Mouse (Mus musculus): ENCODE measurements at regions not wholly inside any gene's neighbourhood (a gene's known extent, or its start where the extent isn't known, plus 50 kb on each side); places are given as distances from the start of the nearest gene placed in this dataset.

DNA sequence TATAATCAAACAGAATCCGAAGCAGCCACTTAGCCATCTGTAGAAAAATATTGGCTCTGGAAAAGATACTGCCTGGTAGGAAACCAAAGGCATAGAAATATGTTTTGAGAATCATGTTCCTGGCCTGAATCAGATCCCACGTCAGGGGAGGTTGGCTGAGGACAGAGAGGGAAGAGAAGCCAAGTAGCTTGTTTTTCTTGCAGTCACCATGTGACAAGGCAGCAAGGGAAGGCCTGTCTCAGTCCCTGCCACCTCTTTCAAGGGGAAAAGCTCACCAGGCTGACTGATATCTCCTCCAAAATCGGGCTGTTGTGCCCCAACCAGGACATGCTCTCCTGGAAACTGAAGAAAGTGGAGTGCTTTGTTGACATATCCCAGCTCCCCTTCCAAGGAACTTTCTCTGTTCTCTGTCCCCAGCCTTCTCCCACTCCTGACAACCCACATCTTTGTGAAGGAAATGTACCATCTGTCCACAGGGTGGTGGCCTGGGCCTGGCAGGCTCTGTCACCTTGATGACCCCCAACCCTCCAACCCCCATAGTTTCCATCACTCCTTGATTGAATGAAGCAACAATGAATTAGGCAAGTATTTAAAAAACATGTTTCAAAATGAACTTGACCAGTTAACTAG, 104.3 kb upstream of the Foxn2 start:
- no peak for DNase-seq (ENCODE audit: low spot score in 2 of 2)

DNA sequence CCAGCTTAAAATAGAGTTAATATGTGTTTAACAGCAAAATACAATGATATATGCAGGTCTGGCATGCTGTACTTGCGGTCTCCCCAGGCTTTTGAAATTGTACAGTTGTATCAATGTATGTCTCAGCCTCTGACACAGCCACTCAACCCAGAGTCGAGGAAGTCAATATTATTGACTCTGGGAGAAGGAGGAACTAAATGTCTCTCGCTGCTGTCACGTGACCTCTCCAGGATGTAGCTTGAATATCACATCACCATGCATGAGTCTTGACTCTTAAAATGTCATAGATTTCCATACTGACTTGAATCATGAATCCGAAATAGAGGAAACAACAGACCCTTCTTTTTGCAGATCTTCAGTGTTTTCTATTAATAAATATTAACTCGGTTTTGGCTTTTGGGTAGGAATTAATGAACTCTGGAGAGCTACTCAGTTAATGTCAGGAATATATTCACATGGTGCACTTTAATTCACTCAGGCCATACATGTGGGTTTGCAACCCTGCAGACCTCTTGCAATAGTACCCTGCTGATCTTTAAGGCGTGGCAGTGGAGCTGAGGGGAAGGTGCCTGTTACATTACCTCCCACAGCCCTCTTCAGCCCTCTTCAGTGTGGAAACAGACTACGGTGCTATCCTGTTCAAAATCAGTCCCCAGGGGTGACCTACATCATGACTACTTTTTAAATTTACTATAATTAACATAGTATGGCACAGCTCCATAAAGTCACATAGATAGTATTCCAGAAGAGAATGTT, 102.7 kb upstream of the Foxn2 start:
- DNase-seq (ENCODE audit: low spot score in 2 of 2) = no peak

DNA sequence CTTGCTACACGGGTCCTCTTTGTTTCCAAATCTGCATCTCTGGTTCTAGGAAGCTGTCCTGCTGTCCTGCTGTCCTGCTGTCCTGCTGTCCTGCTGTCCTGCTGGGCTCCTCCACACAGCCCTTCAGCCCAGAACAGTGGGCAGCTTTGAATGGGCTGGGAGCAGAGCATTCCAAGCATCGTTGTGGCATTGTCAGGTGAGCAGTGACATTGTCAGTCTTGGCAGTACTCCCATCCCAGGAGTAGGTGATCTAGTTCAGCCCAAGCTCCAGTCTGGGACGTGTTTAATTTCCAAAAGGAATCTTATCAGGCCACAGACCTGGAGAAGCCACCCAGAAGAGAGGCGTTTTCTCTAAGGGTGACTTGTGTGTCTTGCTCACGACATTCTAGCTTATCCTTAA, 99.4 kb upstream of the Foxn2 start:
- no peak for DNase-seq (ENCODE audit: low spot score in 2 of 2)

DNA sequence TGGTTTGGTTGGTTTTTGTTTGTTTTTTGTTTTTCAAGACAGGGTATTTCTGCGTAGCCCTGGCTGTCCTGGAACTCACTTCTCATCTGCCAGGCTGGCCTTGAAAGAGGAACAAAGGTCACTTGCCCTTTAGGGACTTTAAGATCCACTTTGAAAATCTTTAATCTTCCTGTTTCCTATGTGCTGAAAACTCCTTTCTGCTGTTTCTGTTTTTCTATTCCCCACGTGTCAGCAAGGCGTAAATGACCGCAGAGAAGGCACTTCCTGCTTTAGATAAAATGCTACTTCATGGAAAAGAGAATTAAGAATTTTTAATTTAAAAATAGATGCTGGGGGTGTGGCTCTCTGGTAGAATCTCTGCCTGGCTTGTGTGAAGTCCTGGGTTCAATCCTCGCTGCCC, 98.9 kb upstream of the Foxn2 start:
- DNase-seq (ENCODE audit: low spot score in 2 of 2) = no peak

DNA sequence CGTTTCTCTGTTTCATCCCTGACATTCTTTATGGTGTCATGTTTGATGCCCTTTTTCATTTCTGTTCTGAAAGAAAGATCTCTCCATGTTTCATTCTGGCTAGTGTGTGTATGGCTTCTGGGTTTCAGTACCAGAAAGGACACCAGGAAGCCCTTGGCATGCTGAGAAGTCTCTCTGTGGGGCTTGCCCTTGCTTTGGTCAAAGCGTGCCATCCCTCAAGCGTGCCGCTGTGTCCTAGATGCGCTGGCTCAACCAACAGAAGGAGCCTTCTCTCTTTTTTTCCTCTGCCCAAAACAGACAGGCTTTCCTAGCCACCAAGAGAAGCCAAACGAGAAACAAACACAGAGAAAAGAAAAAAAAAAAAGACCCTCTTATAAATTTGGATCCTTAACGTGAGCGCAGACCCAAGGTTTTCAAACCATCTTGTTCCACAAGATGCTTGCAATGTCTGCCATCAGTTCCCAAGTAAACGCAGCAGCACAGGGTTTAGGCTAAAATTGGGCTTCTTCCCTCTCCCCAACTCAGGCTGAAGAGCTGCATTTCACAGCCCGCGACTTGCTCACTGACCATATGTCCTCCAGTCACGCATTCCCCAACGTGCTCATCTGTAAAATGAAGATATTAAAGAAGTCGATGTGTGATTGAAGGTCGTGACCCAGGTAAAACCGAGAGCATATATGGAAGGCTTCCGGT, 97.3 kb upstream of the Foxn2 start:
- DNase-seq (ENCODE audit: low spot score in 2 of 2) = no peak

DNA sequence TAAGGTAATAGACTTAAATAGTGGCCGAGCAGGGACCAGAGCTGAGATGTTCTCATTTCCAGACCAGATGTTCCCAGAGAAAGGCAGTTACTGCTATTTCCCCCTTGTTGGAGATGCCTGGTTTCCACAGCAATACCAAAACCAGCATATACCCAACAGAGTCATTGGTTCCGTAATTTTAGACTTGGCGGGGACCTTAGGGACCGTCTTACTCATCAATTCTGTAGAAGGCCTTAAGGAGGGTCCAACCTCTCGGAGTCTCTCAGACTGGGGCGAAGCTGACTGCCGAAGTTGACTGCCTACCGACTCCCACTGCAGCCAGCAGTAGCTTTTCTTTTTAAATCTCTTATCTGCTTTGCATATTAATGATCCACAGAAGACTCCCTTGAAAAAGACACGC, 95.1 kb upstream of the Foxn2 start:
- DNase-seq (ENCODE audit: low spot score in 2 of 2) = no peak

DNA sequence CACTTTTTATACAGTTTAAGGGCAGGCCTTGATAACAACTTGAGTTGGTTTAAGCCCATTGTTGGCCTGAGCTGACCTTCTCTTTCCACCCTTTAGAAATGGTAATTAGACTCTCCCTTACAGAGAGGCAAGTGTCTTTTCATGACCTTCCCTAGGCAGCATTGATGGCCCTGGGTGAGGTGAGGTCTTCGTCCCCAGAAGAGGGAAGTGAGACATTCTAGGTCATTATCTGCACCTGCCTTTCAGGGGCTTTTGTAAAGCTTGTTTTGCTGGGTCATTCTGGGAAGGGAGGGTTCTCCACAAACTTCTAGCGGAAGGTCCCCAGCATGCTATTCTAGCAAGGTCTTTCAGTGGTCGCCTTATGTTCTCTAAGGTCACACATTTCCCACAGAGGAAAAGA, 93.6 kb upstream of the Foxn2 start:
- DNase-seq (ENCODE audit: low spot score in 2 of 2) = no peak

DNA sequence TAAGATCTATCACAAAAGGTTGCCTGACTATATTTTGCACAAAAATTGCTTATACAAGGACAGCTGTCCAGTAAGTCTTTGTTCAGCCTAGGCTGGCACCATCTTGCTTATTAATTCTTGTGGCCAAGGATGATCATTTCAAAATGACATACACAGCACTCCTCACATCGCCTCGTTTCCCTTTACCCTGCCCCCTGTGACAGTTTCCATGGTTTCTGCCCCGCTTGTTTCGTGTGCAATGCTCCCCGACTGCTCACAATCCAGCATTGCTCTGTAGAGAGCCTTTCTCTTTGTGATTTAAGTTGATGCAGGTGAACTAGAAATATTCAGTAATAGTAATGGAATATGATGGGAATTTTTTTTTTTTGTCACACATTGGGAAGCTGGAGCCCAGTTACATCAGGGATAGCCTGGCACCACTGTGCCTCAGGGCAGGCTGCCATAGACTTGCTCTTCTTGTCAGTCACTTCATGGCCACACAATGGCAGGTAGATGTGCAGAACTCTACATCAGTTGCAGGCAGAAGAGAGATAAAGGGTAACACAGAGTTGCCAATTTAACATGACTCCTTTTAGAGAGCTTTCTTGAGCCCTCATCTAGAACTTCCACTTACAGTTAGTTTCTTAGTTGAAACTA, 90.6 kb upstream of the Foxn2 start:
- DNase-seq (ENCODE audit: low spot score in 2 of 2) = no peak

DNA sequence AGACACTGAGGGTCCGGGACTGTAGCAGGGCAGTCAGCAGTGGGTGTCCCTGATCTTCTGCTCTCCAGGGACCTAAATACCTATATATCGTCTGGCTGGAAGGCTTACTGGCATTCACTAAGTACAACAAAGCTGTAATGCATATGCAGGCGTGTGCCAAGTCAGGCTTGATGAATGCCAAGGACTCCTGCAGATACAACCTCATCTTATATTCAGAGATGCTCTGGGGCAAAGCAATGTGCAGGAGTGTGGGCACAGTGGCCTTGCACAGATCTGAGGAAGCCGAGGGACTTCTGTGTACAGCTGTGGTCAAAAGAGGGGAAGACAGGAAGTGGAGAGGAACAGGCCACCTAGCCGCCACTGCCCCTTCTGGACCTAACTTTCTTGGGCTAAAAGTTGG, 89.5 kb upstream of the Foxn2 start:
- DNase-seq (ENCODE audit: low spot score in 2 of 2) = no peak

DNA sequence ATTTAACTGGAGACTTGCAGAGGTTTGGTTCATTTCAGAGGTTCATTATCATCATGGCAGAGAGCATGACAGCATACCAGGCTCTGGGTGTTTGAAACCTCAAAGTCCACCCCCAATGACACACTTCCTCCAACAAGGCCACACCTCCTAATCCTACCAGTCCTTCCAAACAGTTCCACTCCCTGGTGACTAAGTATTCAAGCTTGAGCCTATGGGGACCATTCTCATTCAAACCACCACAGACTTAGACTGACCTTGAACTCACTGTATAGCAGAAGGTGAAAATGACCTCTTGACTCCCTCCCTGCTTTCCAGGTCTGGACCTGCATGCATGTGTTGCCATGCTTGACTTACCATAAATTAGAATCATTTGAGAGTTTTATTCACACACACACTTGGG, 87.6 kb upstream of the Foxn2 start:
- no peak for DNase-seq (ENCODE audit: low spot score in 2 of 2)

DNA sequence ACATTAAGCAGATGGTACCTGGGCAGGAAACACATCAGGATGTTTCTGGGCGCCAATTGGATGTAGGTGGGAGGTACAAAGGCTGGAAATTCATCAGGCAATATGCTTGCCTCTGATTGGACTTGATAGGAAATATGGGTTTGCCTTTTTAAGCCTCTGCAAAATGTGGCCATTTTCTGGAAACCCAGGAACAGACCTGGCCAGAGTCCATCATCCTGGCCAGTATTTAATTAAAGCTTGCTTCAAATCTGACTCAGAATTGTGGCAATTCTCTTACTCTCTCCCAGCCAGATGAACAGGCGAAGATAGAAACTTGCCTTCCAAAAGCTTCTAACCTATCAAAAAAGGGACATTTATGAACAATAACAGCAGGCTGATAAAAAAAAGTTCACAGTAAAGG, 79.3 kb upstream of the Foxn2 start:
- no peak for DNase-seq (ENCODE audit: low spot score in 2 of 2)

DNA sequence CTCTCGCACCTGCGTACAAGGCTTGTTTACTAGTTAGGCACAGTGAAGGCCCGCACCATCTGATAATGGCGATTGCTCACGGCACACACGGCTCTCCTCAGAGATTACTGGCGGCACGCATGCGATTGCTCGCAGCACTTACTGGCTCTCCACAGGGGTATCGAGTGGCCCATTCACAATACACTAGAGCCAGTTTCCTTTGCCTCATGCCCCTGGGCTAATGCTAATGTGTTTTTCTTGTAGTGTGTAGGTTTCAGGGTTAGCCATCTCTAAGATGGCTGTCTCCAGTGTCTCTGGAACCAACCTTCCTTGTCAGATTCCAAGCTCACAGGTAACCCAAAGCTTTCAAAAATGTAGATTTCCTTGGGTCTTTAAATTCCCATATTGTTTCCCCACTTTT, 78.1 kb upstream of the Foxn2 start:
- DNase-seq (ENCODE audit: low spot score in 2 of 2) = no peak

DNA sequence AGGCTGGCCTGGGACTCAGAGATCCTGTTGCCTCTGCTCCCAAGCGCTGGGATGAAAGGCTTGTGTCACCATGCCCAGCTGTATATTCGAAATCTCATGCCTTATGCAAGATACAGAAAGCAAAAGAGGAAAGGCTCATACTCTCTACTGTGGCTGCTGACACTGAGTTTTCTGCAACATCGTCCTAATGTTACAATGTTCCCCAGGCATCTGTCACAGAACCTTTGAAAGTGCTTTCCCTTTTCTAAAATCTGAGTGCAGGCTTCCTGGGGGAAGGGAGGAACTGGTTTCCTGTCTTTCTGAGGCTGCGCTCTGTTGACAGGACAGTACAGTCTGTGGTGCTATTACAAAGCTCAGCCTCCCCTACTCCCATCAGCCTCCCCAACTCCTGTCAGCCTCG, 72.6 kb upstream of the Foxn2 start:
- DNase-seq (ENCODE audit: low spot score in 2 of 2) = no peak

DNA sequence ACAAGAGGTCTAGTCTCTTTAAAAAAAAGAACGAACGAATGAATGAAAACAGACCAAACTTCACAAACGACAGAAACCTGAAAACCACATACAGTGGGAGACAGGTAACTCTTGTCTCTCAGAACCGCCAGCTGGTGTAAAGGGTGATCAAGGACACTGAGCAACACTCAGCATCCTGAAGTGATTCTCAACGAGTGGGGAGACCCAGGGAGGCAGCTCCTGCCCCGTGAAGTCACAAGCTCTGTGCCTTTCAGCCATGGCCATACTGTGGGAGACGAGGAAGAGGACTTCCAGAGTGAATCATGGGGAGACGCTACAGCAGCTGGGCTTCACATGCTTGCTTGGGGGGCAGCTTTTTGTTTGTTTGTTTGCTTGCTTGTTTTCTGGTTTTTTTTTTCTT, 70.5 kb upstream of the Foxn2 start:
- no peak for DNase-seq (ENCODE audit: low spot score in 2 of 2)

DNA sequence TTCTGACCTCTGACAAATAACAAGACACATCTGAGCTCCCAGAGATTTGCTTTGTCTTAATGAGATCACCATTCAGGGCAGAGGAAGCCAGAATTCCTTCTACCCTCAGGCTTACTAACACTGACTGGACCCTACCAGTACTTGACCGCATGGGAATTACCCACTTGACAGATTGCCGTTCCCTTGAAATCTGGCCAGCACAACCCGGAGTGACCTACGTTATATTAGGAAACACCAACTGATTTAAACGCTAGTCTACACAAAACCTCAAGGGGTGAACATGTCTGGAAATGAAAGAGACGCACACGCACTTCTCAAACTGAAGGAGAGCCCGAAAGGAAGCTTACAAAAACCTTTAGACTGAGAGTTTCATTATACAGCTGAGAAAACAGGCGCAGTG, 69.8 kb upstream of the Foxn2 start:
- DNase-seq (ENCODE audit: low spot score in 2 of 2) = peak in 1 of 2 experiments; percentile 5

DNA sequence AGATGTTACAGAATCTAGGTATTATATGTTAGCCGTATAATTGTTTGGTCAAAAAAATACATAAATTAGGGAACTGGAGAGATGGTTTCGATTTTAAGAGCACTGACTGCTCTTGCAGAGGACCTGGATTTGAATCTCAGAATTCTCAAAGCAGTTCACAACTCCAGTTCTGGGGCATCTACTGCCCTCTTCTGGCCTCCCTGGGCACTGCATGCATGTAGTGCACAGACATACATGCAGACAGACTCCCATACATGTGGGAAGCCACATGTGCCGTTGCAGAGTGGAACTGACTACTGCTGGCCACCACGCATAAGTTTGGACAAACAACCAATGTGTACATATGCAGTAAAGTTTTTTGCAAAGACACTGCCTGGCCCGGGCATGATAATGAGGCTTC, 62.0 kb upstream of the Foxn2 start:
- DNase-seq (ENCODE audit: low spot score in 2 of 2) = no peak

DNA sequence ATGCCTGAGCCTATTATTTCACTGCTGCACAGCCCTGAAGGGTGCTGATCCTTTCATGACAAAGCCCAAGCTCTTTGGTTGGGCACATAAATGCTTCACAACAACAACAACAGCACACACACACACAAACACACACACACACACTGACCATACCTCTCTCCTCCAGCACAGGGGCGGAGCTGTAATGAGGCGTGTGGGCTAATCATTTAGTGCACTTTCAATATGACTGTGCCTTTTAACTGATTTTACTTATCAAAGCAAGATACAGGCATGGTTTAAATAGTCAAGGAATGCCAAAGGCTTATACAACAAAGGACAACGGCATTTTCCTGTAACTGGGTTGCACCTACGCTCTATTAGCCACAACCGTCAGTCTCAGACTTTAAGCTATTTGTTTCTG, 61.1 kb upstream of the Foxn2 start:
- no peak for DNase-seq (ENCODE audit: low spot score in 2 of 2)

DNA sequence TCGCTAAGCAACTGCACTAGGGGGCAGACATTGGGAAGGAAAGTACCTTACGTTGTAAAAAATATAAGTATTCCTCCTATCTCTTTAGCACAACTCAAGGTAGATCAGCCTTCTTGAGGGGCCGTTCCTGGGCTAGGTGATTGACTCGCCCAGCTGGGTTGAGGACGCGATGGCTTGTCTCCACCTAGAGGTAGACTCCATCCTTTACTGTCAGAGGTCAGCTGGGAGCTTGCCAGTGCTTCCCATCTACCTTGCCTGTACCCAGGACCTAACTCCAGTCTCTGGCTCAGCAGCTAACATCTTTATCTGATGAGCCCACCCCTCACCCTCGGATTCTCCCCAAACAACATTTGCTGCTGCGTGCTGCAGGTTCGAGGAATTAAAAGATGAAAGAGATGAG, 59.4 kb upstream of the Foxn2 start:
- DNase-seq (ENCODE audit: low spot score in 2 of 2) = no peak

DNA sequence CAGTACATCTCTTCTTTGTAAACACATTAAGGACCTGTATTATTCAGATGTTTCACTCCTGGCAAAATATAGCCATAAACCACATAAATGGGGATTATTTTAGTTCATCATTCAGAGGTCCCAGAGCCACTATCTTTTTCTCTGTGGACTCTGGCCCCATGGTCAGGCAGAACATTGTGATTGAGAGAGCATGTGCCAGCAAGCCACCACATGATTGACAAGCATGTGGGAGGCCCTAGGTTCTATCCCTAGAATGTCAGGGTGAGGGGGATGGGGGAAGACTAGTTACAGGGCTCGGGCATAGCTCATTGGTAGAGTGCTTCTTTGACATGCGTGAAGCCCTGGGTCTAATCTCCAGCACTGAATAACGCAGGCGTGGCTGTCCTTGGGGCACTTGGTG, 57.1 kb upstream of the Foxn2 start:
- DNase-seq (ENCODE audit: low spot score in 2 of 2) = no peak

DNA sequence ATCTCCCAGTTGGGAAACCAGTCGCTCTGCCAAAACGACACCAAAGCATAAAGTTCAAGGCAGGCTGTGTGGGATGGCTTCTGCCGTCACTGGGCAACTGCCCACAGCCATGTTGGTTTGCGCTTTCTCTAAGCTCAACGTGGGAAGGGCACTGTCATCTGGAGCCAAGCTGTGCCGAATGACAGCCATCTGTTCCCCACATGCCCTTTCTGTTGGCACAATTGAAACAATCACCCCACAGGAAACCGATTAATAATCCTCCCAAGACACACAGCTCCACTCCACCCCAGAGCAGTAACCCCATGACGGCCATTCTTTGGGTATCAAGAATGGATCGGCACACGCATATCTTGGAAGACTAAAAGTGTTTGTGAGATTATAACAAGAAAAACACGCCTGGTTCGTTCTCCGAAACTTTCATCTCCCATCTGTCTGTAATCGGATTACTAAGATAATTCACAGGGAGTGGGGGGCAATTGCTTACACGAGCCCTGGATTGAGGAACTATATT, 52.0 kb upstream of the Foxn2 start:
- DNase-seq (ENCODE audit: low spot score in 2 of 2) = no peak

DNA sequence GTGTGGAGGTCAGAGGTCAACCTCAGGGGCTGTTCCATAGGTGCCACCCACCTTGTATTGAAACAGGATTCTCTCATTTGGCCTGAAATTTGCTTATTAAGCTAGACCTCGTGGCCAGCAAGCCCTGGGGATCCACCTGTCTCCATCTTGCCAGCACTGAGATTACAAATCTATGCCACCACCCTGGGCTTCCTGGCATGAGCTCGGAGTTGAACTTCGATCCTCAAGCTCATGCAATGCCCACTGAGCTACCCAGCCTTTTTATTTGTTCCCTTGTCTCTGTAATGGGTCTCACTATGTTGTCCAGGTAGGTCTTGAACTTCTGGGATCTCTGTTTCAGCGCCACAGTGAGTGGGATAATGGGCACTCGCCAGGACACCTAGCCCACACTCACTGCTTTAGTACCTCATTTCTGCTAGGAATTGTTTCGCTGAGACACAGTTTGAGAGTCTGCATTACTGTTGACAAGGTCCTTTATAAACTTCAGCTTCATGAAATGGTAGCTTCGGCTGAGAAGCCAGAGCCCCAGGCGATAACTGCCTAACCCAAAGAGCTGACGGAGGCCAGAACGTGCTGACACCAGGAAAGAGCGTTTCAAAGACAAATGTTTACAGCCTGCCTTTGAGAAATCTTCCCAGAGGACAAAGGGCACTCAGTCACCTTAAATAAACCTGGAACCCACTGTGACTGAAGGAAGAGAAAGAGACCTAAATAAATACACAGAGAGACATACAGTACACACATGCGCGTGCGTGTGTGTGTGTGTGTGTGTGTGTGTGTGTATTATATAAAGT, 50.6 kb upstream of the Foxn2 start:
- no peak for DNase-seq (ENCODE audit: low spot score in 2 of 2)
